Mouse (Mus musculus): ENCODE measurements around the gene Pdap1. TPM values are rescaled to one million over a fixed set of nuclear protein-coding genes. Genes with fewer than 3 reads are reported as not detected.

Gene Pdap1
- polyA plus RNA-seq, 1 experiment from 2014 or later = 115 TPM

Other genes with a start within 250 kb of the Pdap1 start
- 22.4 and 23.7 TPM in 2 replicates for gene Smurf1, start 174.4 kb downstream of the Pdap1 start, polyA plus RNA-seq (2015; fragmentation: Nextera tagmentation; extraction: Ambion mirVana)
- gene Gm4871, start 107.5 kb downstream of the Pdap1 start, polyA plus RNA-seq (2015; fragmentation: Nextera tagmentation; extraction: Ambion mirVana) = not detected in 2 replicates
- not detected in 2 replicates for gene 1700018F24Rik, start 97.2 kb downstream of the Pdap1 start, polyA plus RNA-seq (2015; fragmentation: Nextera tagmentation; extraction: Ambion mirVana)
- gene Arpc1a, start 56.4 kb downstream of the Pdap1 start, polyA plus RNA-seq (2015; fragmentation: Nextera tagmentation; extraction: Ambion mirVana) = 218 and 232 TPM in 2 replicates
- not detected in 2 replicates for gene Kpna7, start 56.2 kb downstream of the Pdap1 start, polyA plus RNA-seq (2015; fragmentation: Nextera tagmentation; extraction: Ambion mirVana)
- gene Arpc1b, start 26.0 kb downstream of the Pdap1 start, polyA plus RNA-seq (2015; fragmentation: Nextera tagmentation; extraction: Ambion mirVana) = 82.4 and 204 TPM in 2 replicates
- gene Bud31, start 124 bp upstream of the Pdap1 start, polyA plus RNA-seq (2015; fragmentation: Nextera tagmentation; extraction: Ambion mirVana) = 183 and 184 TPM in 2 replicates
- 18.8 and 21.2 TPM in 2 replicates for gene Ptcd1, start 26.9 kb upstream of the Pdap1 start, polyA plus RNA-seq (2015; fragmentation: Nextera tagmentation; extraction: Ambion mirVana)
- gene Cpsf4, start 27.0 kb upstream of the Pdap1 start, polyA plus RNA-seq (2015; fragmentation: Nextera tagmentation; extraction: Ambion mirVana) = 49.7 and 50.3 TPM in 2 replicates
- gene Atp5j2, start 51.8 kb upstream of the Pdap1 start, polyA plus RNA-seq (2015; fragmentation: Nextera tagmentation; extraction: Ambion mirVana) = 724 and 793 TPM in 2 replicates
- gene Zkscan14, start 61.6 kb upstream of the Pdap1 start, polyA plus RNA-seq (2015; fragmentation: Nextera tagmentation; extraction: Ambion mirVana) = 12.8 and 14.4 TPM in 2 replicates
- 12.5 and 12.9 TPM in 2 replicates for gene Zkscan5, start 64.3 kb upstream of the Pdap1 start, polyA plus RNA-seq (2015; fragmentation: Nextera tagmentation; extraction: Ambion mirVana)
- gene Zfp655, start 91.5 kb upstream of the Pdap1 start, polyA plus RNA-seq (2015; fragmentation: Nextera tagmentation; extraction: Ambion mirVana) = 28.1 and 29.8 TPM in 2 replicates
- 0.55 and 0.57 TPM in 2 replicates for gene Zscan25, start 140.3 kb upstream of the Pdap1 start, polyA plus RNA-seq (2015; fragmentation: Nextera tagmentation; extraction: Ambion mirVana)
- gene Cyp3a57, start 205.0 kb upstream of the Pdap1 start, polyA plus RNA-seq (2015; fragmentation: Nextera tagmentation; extraction: Ambion mirVana) = not detected in 2 replicates